Mouse (Mus musculus): ENCODE results near the gene Klhl11.

The Klhl11 gene

DNA sequence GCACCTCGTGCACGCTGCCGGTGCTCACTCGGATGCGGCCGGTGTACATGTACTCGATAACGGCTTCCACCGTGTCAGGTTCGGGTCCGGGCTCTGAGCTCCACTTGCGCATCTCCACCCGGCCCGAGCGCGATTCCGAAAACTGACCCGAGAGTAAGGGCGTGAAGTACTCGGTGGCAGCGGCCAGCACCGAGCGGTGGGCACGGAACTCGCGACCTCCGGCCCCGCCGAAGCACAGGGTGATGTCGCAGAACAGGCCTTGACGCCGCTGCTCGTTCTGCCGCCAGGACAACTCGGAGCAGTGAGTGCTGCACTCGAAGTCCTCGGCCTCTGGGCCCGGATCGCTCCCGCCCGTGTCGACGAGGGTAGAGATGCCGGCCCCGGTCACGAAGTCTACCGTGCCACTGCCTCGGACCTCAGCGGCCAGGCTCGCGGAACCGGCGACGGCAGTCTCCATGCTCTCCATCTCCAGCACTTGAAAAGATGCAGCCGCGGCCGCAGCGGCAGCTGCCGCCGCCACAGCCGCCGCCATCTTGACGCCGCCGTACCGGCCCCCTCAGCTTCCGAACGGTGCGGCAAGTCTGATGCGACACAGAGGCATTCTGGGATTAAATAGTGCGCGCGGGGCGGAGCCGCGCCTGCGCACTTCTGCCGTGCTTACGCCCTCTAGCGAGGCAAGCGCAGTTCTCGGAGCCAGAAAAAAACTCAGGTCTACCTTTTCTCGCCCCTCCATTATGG lies at the start of gene Klhl11:
Klhl11 (minus strand) TSS at position 545 of the 738 bp plus-strand sequence.
- DNase-seq (ENCODE audit: low read depth, low spot score), result peak; percentile 89

DNA sequence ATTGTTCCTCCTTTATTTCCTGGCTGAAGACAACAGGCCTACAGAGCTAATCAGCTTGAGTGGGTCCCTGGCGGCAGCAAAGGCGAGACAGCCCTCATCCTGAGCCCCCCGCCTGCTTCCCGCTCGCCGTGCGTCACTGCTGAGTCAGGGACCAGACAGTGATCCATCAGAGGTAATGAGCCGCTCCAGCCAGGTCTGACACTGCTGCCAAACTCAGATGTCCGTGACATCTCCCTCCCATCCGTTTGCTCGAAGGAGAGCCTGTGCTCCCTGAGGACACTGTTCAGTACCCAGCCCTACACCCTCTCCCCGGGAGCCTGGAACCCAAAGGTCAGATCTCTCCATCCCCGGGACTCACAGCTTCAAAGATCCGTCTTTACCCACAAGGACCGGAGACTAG lies 48.3 kb upstream of the Klhl11 start:
- peak; percentile 25 for DNase-seq (ENCODE audit: low read depth, low spot score)

DNA sequence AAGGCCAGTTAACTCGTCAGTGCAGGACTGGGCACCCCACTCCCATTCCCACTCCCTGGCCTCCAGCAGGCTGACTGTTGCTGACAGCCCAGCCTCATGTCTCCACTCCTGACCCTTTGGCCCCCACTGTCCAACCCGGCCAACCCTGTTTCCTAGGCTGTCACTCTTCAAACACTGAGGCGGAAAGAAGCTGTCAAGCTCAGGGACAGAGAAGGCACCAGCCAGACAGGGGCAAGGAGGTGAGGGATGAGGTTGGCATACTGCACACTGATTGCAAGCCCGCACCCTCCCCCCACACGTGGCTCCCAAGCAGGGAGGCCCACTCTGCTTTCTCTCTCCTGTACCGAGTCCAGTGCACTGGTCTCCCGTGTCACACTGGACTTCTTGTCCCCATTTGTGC lies 46.6 kb upstream of the Klhl11 start:
- no peak for DNase-seq (ENCODE audit: low read depth, low spot score)

DNA sequence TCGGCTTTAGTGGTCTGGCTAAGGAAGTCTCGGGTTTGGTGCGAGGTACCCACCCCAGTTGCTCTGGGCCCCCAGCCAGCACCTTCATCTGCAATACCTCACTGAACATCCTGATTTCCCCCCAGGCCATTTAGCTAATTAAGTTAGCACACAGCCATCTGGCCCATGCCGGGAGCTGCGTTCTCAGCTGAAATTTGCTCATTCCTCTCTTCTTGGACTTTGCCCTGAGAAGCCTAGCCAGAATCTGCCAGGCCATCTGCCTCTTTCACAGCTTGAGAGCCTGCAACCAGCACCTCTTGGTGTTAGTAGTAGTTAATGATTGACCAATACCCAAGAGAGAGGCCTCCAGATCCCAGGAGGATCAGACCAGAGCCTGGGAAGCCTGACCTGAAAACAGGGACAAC lies 45.6 kb upstream of the Klhl11 start:
- no peak for DNase-seq (ENCODE audit: low read depth, low spot score)

DNA sequence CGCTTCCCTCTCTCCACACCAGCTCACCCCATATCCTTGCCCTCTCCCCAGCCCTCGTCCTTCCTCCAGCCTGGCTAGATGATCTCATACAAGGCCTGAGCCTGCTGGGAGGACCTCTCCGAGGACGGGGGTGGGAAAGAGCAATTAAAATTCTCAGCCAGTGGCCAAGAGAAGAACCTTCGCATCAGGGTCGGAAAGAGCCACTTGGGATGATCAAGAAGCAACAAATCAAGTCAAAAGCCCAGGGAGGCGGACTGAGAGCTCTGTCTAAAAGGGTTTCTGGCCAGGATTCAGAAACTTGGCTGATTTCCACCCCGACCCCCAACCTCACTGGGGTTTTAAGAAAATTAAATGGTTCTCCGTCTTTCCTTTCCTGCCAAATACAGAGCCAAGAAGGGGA lies 43.8 kb upstream of the Klhl11 start:
- no peak for DNase-seq (ENCODE audit: low read depth, low spot score)

DNA sequence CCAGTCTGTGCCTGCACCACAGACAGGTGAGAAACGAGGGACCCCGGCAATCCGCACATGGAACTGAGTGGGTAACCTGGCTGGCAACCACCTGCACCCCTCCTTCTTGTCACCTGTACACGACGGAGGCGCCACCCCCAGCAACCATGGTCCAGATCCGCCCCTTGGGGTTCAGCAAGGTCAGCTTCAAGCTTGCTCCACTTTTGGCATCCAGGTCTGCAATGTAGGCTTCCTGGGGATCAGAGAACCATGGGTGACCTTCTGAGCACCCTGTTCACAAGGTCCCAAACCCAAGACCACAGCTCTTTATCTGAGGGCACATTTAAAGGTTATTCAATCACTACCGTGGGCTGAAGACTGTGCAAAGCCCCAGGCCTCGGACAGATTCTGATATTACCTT lies 43.2 kb upstream of the Klhl11 start:
- no peak for DNase-seq (ENCODE audit: low read depth, low spot score)

DNA sequence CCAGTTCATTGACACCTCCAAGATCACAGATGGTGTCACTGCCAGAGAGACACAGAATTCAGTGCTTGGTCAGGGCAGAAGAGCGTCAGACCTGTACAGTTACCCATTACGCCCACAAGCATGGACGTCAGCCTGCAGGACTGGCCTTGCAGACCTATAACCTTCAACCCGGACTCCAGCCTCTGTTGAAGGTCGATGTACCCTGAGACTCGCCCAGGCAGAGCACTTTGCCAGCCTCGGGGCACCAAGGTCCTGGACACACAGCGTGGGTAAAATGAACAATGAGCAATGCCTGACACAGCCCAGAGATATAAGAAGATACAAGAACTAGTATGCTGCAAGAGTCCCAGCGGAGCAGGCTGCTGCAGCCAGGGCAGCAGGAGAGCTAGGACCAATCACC lies 42.5 kb upstream of the Klhl11 start:
- DNase-seq (ENCODE audit: low read depth, low spot score), result no peak

DNA sequence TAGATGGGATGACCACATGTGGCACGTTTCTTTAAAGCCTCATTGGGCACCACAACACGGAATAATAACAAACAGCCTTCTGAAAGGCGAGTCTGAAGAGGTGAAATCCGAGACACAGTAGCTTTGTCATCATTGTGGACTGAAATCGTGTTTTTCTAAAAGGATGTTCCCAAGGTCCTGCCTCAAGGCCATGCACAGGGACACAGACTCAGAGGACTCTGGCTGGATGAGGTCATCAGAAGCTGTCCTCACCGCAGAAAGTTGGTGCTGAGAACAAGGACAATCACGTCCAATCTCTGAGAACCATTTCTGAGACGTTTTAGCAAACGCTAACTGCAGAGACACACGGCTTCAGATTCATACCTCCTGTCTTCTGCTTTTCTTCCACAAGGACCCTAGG lies 41.2 kb upstream of the Klhl11 start:
- no peak for DNase-seq (ENCODE audit: low read depth, low spot score)

DNA sequence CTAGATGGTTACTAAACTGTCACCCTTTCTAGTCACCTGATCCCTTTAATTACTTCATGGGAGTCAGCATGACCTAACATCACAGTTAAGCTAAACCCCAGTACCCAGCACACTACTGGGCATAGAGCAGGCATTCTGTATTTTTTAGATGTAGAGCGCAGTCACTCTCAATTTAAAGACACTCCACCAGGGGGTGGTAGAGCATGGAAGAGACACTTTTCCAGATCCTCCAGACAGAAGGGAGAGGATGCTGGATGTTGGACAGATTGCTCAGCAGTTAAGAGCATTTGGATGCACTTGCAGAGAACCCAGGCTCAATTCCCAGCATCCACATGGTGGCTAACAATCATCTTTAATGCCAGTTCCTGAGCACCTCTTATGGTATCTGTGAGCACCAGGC lies 39.8 kb upstream of the Klhl11 start:
- peak; percentile 75 for DNase-seq (ENCODE audit: low read depth, low spot score)

DNA sequence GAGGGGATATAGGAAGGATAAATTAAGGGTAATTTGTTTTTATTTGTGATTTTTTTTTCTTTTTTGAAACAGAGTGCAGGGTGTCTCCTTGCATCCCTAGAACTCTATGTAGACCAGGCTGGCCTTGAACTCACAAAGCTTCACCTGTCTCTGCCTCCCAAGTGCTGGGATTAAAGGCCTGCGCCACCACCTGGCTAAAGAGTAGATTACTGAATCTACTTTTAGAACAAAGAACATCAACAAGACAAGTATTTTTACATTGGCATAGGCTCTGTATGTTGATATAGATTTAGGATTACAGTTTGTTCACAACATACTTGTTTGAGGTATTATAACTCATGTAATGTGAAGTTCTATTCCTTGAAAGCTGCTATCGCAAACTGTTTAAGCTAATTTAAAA lies 38.0 kb upstream of the Klhl11 start:
- peak; percentile 19 for DNase-seq (ENCODE audit: low read depth, low spot score)

DNA sequence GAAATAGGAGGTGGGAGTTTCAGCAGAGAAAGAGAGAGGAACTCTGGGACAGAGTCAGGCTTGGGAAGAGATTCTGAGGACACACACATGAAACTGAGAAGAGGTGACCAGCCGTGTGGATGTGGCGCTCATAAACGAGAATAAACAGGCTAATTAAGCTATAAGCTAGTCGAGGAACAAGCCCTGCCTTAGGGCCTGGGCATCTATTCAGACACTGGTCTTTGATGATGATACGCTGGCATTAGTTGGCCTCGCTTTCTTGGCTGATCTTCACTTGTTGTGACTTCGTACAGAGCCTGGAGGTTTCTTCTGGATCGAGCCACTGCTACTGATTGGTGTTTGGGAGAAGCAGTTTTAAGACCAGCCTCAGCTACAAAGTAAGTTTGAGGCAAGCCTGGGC lies 33.5 kb upstream of the Klhl11 start:
- no peak for DNase-seq (ENCODE audit: low read depth, low spot score)

DNA sequence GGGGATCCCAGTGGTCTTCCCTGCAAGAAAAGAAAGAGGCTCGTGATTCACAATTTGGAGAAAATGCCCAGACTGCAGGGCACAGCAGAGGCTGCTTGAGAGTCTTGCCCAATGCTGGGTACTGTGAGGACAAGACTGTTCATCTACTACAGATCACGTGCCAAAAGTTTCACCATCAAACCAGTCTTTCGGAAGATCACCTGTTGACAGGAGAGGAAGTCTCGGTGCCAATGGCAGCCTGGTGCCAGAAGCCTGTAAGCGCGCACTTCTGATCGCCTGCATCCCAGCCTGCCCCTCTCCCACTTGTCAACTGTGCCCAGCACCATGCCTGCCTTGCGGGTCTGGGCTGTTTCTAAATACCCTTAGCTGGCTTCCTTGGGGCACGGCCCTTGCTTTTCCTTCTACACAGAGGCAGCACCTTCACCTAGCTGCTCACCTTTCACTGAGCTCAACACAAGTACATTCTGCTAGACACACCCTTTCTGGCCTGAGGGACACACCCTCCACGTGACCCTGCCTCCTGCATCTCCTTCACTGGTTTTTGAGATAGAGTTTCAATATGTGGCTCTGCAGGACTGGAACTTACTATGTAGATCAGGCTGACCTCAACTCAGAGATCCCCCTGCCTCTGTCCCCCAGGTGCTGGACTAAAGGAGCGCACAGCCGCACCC lies 32.6 kb upstream of the Klhl11 start:
- DNase-seq (ENCODE audit: low read depth, low spot score), result no peak

DNA sequence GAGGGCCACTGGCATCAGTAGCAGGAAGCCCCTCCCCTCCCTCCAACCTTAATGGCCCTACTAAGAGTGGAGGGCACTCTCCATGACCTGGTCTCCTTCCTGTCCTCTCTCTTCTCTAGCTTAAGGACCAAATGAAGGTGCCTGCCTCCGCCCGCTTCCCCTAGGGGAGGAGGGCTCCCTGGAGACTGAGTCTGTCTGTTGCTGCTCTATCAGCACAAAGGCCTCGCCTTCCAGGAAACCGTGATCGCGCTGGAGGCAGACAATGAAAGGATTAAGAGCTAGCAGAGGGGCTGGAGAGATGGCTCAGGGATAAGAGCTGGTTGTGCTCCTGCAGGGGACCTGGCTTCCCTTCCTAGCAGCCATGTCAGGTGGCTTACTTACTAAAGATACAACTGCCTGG lies 28.8 kb upstream of the Klhl11 start:
- no peak for DNase-seq (ENCODE audit: low read depth, low spot score)

DNA sequence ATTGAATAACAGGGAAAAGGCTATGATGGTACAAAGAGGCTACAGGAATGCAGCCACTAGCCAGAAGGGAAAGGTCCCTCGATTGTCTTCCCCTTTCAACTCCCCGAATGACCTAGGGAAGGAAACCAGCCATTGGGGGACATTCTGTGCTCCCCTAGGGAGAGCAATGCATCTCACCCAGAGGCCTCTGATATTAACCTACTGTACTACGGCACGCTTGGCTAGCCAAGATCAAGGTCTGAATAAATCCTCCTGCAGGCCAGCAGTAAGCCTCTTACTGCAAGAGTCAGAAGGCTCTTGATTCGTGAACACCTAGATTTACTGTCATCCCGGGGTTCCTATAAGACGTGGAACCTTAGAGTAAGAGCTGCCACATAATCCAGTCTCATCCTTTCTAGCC lies 28.1 kb upstream of the Klhl11 start:
- DNase-seq (ENCODE audit: low read depth, low spot score), result no peak

DNA sequence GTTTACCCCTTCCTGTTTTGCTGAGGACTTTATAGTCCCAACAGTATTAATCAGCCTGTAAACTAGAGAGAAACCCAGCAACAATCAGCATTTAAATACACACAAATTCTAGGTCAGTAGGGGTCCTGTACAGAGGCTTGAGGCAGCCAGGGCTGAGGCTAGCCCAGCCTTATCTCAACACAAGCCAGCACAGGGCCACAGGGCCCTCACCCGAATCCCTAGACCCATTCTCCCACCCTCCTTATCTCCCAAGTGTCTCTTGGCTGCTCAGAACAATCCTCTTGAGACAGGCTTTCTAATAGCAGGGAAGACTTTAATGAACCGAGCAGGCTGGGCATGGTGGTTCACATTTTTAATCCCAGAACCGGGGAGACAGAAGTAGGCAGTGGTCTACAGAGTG lies 27.7 kb upstream of the Klhl11 start:
- no peak for DNase-seq (ENCODE audit: low read depth, low spot score)

DNA sequence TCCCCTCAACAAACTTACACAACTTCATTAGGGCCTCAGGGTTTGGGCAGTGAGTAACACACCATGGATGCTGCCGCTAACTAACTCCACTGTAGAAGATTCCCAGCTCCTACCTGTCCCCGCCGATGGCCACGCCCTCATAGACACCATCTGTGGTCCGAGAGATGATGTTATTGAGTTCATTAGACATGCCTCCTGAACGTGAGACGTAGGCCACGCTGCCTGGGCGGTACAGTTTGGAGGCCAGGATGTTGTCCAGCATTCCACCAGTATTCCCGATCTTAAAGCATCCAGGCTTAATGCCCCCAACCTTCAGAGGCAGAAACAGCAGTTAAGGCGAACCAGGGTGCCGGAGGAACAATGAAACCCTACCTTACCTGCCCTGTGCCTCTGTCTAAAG lies 21.2 kb upstream of the Klhl11 start:
- no peak for DNase-seq (ENCODE audit: low read depth, low spot score)

DNA sequence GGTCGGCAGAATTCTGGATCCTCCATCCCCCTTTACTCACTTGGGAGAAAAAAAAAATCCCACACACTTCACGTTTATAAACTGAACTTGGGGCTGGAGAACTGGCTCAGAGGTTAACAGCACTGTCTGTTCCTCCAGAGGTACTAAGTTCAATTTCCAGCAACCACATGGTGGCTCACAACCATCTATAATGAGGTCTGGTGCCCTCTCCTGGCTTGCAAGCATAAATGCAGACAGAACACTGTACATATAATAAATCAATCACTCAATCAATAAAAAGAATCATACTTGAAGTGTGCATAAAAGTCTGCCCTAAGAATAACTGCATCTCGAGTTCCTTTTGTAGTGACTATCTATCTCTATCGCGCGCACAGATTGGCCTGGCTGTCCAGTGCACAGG lies 18.4 kb upstream of the Klhl11 start:
- peak; percentile 21 for DNase-seq (ENCODE audit: low read depth, low spot score)

DNA sequence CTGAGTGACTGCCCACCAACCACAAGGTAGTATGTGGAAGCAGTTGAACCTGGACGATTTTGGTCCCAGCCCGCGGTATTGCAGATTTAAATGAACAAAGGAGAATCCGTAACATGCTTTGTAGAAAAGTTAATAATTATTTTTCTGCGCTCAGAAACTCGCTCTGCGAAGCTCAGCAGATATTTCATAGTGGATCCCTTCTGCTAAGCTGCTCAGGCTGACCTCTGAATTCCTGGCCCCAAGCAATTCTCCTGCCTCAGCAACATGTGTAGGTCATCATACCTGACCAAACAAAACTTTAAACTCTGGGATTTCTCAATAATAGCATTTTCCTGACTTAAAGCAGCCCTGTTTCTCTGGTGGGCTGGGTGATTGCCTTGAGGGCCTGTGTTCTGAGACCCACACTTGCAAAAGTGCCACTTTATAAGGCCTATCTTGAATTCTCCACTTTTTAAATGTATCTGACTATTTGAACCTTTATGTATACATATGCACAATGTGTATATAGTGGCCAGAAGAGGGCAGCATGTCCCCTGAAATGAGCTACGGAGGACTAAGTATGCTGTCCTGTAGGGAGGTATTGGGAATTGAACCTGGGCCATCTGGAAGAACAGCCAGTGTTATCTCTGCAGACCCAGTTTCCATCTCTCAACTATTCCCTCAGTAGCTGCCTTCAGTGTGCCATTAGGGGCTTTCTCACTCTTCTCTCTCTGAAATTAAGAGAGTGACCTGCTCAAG lies 13.4 kb upstream of the Klhl11 start:
- DNase-seq (ENCODE audit: low read depth, low spot score), result peak; percentile 74

DNA sequence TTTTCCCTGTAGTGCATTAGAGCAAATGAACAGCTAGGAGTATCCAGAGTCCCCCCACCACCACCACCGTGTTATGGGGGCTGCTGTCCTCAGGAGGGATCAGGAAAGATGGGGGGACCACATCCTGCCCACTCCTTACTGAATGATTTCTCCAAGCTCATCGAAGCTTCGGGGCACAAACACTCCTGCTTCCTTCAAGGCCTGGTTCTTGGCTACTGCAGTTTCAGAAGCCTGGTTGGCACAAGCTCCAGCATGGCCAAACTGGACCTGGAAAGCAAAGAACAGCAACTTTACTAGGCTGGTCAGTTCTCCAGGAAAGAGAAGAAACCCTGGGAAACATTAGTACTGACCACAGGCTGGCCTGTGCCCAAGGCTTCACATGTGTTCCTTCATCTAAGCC lies 11.9 kb upstream of the Klhl11 start:
- no peak for DNase-seq (ENCODE audit: low read depth, low spot score)

DNA sequence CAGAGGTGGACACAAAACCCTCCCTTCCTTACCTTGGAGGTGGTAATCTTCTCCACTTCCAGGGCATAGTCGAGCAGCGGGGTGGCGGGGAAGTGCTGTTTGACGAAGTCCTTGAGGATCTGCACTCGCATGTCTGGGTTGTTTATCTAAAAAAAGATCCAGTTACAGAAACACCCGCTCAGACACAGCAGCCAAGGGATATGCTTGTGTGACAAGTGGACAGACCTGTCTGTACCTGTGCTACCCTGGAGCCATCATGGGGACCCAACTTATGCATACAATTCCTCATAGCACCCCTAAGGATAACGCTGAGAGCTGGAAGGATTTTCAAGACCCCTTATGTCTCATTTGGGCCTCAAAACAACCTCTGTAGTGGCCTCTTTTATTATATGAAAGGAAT lies 6.6 kb upstream of the Klhl11 start:
- DNase-seq (ENCODE audit: low read depth, low spot score), result no peak

DNA sequence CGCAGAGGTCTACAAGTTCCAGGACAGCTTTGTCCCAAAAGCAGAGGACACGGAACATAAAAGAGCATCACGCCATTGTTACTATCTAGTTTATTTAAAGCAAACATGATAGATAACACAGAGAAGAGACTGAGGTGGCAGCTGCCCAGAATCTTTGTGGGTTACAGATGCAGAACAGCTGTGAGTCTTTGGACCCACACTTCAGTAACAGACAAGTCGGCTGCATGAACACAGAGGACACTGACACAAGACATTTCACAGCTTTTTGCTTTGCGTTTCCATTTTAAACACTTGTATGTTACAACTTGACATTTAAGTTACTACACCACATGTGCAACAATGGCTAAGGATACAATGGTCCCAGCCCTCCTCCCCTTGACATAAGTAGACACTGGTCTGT lies 3.7 kb upstream of the Klhl11 start:
- no peak for DNase-seq (ENCODE audit: low read depth, low spot score)

DNA sequence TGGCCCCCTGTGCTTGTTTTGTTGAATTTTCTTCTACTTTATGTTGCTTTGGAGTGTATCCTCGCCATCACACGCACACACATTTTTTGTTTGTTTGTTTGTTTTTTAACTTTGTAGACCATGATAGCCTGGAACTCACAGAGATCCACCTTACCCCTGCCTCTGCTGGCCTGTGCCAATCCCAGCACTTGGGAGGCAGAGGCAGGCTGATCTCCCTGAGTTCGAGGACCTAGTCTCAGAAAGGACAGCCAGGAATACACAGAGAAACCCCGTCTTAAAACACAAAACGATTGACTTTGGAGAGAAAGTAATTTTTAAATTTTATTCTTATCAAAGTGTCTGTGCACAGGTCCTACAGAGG lies 374 bp upstream of the Klhl11 start:
- DNase-seq (ENCODE audit: low read depth, low spot score), result no peak
